Mouse (Mus musculus): ENCODE results near the gene Gng13. TPM values are rescaled to one million over a fixed set of nuclear protein-coding genes. Genes with fewer than 3 reads are reported as not detected.
"Not testable (repeated sequence)": the region's sequence is repeated elsewhere in the genome, so short reads cannot be mapped to it uniquely, and the experiment has no call there.

The Gng13 gene
- polyA plus RNA-seq, 1 experiment from 2014 or later, result 1.7 TPM

GRCm38 (mm10) chr17:25735745-25736144 lies 18.8 kb downstream of the Gng13 start, which contains the start of gene Mslnl:
Gene Mslnl, plus strand, starts transcription at chr17:25736042.
- Histone ChIP-seq H3K4me2 (no peak within 1 kb of the TSS), H3K36me3 (replicated peaks) (peaks cover 4% of the 10 kb centered on the region; the same call in 1 of the 2 replicates), H3K4me3 (replicated peaks) (no peak within 1 kb of the TSS), H3K27ac (no peak within 1 kb of the TSS), H3K9ac (no peak within 1 kb of the TSS), H3K4me1 (0 out of 2 replicates have a peak, but pooled peaks cover 3% of the 10 kb centered on the region), H3K9me3 (no peaks in the 10 kb centered on the region), H3K27me3 (peaks cover 4% of the 10 kb centered on the region; the same call in 1 of the 2 replicates)
- WGBS, result 82% methylated on average over 3 of the region's 3 CpGs
- ATAC-seq (ENCODE audit: low FRiP score), result no peak

DNA sequence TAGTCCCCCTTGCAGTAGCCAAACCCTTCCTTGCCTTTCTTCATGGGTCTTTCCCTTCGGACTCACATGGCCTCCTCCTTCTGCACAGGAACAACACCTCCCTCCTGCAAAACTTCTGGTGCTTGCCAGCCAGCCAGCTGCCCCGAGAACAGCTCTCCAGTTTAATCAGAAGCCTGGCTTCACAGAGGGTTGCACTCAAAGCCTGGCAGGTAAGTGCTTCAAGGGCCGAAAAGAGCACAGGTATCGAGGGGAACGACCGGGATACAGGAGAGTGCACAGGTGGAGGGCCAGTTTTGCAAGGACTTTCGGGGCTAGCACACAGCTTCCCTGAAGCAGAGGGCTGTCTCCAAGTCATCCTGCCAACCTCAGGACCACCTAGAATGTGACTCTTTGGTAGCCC lies 21.9 kb downstream of the Gng13 start:
- 86% methylated on average over 7 of the region's 7 CpGs for WGBS
- H3K36me3 ChIP-seq (replicated peaks), result no peaks in the 10 kb centered on the region
- H3K4me1 ChIP-seq, result no peaks in the 10 kb centered on the region
- no peak overlapping the region for H3K4me3 ChIP-seq (replicated peaks)
- H3K9ac ChIP-seq, result no peak overlapping the region
- ATAC-seq (ENCODE audit: low FRiP score), result no peak
- H3K4me2 ChIP-seq, result no peak overlapping the region
- H3K27ac ChIP-seq, result no peak overlapping the region
- H3K27me3 ChIP-seq, result peaks cover 5% of the 10 kb centered on the region; the same call in 1 of the 2 replicates
- no peaks in the 10 kb centered on the region for H3K9me3 ChIP-seq

GRCm38 (mm10) chr17:25741471-25741870 lies 24.5 kb downstream of the Gng13 start:
- not testable (repeated sequence) for H3K4me1 ChIP-seq; H3K9me3 ChIP-seq; H3K36me3 ChIP-seq (replicated peaks); ATAC-seq (ENCODE audit: low FRiP score); H3K9ac ChIP-seq; H3K4me2 ChIP-seq; H3K4me3 ChIP-seq (replicated peaks); H3K27me3 ChIP-seq; H3K27ac ChIP-seq
- WGBS, result 73% methylated on average over 12 of the region's 12 CpGs

- 96% methylated on average over 9 of the region's 9 CpGs for WGBS
- Histone ChIP-seq H3K4me2 (no peak overlapping the region), H3K4me1 (no peaks in the 10 kb centered on the region), H3K36me3 (replicated peaks) (no peaks in the 10 kb centered on the region), H3K9ac (no peak overlapping the region), H3K9me3 (no peaks in the 10 kb centered on the region), H3K27ac (no peak overlapping the region), H3K4me3 (replicated peaks) (no peak overlapping the region), H3K27me3 (peaks cover 6% of the 10 kb centered on the region; the same call in 1 of the 2 replicates)
- ATAC-seq (ENCODE audit: low FRiP score), result no peak
These were observed 26.9 kb downstream of the Gng13 start for GRCm38 (mm10) chr17:25743831-25744230.

- 84% methylated on average over 10 of the region's 10 CpGs for WGBS
- Histone ChIP-seq H3K9ac (no peak overlapping the region), H3K4me3 (replicated peaks) (no peak overlapping the region), H3K27me3 (peaks cover 4% of the 10 kb centered on the region; the same call in 1 of the 2 replicates), H3K4me1 (no peaks in the 10 kb centered on the region), H3K27ac (no peak overlapping the region), H3K9me3 (no peaks in the 10 kb centered on the region), H3K36me3 (replicated peaks) (no peaks in the 10 kb centered on the region), H3K4me2 (no peak overlapping the region)
- ATAC-seq (ENCODE audit: low FRiP score), result no peak
These were observed 27.3 kb downstream of the Gng13 start for GRCm38 (mm10) chr17:25744311-25744710.

GRCm38 (mm10) chr17:25748238-25748637 lies 31.3 kb downstream of the Gng13 start:
- 0 out of 2 replicates have a peak, but pooled peaks cover 3% of the 10 kb centered on the region for H3K27me3 ChIP-seq
- no peak for ATAC-seq (ENCODE audit: low FRiP score)
- 94% methylated on average over 4 of the region's 4 CpGs for WGBS

DNA sequence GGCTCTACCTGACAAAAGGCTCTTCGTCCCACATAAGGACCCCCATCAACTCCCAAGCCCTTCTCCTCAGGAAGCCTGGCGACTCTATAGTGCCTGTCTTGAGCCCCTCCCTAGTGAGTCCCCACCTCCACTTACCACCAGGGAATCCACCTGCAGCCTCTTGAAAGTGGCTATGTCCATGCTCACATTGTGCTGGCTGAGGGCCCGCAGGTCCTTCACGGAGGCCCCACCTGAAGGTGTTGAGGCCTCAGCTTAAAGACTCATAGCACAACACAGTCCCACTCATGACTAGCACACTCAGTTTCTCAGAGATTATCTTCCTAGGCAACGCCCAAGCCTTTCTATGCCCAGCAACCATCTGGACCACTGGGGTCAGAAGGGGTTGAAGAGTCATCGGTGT lies 32.3 kb downstream of the Gng13 start:
- no peaks in the 10 kb centered on the region for H3K36me3 ChIP-seq (replicated peaks)
- no peak overlapping the region for H3K4me2 ChIP-seq
- no peaks in the 10 kb centered on the region for H3K9me3 ChIP-seq
- H3K27me3 ChIP-seq, result no peaks in the 10 kb centered on the region
- 82% methylated on average over 6 of the region's 6 CpGs for WGBS
- H3K4me1 ChIP-seq, result 0 out of 2 replicates have a peak, but pooled peaks cover 5% of the 10 kb centered on the region
- H3K9ac ChIP-seq, result no peak overlapping the region
- H3K27ac ChIP-seq, result no peak overlapping the region
- no peak for ATAC-seq (ENCODE audit: low FRiP score)
- no peak overlapping the region for H3K4me3 ChIP-seq (replicated peaks)

More at GRCm38 (mm10) chr17:25748238-25748637, 31.3 kb downstream of the Gng13 start:
- H3K9me3 ChIP-seq, result no peaks in the 10 kb centered on the region
- H3K27ac ChIP-seq, result no peak overlapping the region
- H3K4me2 ChIP-seq, result no peak overlapping the region
- no peak overlapping the region for H3K9ac ChIP-seq
- H3K4me3 ChIP-seq (replicated peaks), result no peak overlapping the region
- 0 out of 2 replicates have a peak, but pooled peaks cover 5% of the 10 kb centered on the region for H3K4me1 ChIP-seq
- H3K36me3 ChIP-seq (replicated peaks), result no peaks in the 10 kb centered on the region

GRCm38 (mm10) chr17:25751446-25751845 lies 34.5 kb downstream of the Gng13 start:
- Histone ChIP-seq H3K4me2 (no peak overlapping the region), H3K9ac (no peak overlapping the region), H3K36me3 (replicated peaks) (no peaks in the 10 kb centered on the region), H3K27ac (no peak overlapping the region), H3K9me3 (no peaks in the 10 kb centered on the region), H3K4me1 (0 out of 2 replicates have a peak, but pooled peaks cover 5% of the 10 kb centered on the region), H3K27me3 (peaks cover 5% of the 10 kb centered on the region; the same call in 1 of the 2 replicates), H3K4me3 (replicated peaks) (no peak overlapping the region)
- 79% methylated on average over 5 of the region's 5 CpGs for WGBS
- no peak for ATAC-seq (ENCODE audit: low FRiP score)

GRCm38 (mm10) chr17:25754241-25754640 lies 37.3 kb downstream of the Gng13 start, which contains the start of gene Msln:
Gene Msln, minus strand, starts transcription at chr17:25754378.
- ATAC-seq (ENCODE audit: low FRiP score), result no peak
- 90% methylated on average over 9 of the region's 9 CpGs for WGBS

DNA sequence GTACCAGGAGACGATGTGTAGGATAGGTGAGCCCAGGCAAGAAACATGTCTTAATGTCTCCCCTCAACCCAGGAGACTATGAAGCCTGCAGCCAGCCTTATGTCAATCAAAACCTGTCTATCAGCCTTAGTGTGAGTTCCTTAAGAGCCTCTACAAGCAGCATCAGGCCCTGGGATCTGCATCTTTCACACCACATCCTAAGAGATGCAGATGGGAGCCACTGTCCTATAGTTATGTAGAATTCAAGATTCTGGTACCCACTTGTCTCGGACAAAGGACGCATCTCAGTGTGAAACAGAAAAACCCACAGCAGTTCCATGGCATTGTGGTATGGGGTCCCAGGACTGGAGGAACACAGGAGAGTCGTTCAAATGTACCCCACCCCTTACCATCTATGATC lies 38.1 kb downstream of the Gng13 start:
- Histone ChIP-seq H3K9me3 (no peaks in the 10 kb centered on the region), H3K4me2 (no peak overlapping the region), H3K9ac (no peak overlapping the region), H3K4me1 (0 out of 2 replicates have a peak, but pooled peaks cover 5% of the 10 kb centered on the region), H3K27me3 (peaks cover 14% of the 10 kb centered on the region; the same call in 1 of the 2 replicates), H3K36me3 (replicated peaks) (no peaks in the 10 kb centered on the region), H3K4me3 (replicated peaks) (no peak overlapping the region), H3K27ac (no peak overlapping the region)
- WGBS, result 75% methylated on average over 4 of the region's 4 CpGs
- no peak for ATAC-seq (ENCODE audit: low FRiP score)

More at GRCm38 (mm10) chr17:25754241-25754640, 37.3 kb downstream of the Gng13 start, which contains the start of gene Msln:
- Histone ChIP-seq H3K9ac (no peak within 1 kb of the TSS), H3K27me3 (peaks cover 14% of the 10 kb centered on the region; the same call in 1 of the 2 replicates), H3K4me1 (0 out of 2 replicates have a peak, but pooled peaks cover 5% of the 10 kb centered on the region), H3K36me3 (replicated peaks) (no peaks in the 10 kb centered on the region), H3K4me3 (replicated peaks) (no peak within 1 kb of the TSS), H3K27ac (no peak within 1 kb of the TSS), H3K9me3 (no peaks in the 10 kb centered on the region), H3K4me2 (no peak within 1 kb of the TSS)

DNA sequence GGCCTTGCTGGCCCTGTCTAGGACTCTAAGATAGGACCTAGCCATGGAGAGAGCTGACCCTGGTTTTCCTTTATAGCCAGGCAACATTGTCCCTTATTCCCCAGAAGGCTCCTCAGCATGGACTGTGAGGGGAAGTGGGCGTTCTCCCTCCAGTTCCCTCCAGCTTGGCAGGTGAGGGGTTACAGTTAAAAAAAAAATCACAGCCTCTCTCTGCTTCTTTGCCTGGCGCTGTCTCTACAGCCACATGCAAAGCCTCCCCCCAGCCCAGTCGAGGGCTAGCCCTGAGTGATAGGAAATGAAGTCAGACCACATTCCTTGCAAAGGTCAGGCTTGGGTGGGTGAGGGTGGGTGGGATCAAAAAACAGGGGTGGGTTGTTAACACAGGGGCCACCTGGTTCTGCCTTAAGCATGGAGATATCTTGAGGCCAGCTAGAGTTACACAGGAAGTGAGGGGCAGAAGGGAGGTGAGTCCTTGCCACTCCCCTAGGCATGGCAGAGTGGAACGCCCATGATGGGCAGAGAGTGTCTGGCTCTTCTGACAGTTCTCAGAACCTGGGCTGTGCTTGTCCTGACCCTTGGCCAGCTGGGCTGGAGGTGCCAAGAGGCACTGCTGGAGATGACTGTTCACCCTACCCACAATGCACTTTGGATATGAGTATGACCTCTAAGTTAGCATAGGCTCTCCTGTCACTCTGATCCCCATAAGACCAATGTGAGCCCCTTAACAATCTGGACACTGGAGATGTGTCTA lies 38.8 kb downstream of the Gng13 start:
- Histone ChIP-seq H3K4me3 (replicated peaks) (no peak overlapping the region), H3K36me3 (replicated peaks) (no peaks in the 10 kb centered on the region), H3K9me3 (no peaks in the 10 kb centered on the region), H3K9ac (no peak overlapping the region), H3K4me1 (0 out of 2 replicates have a peak, but pooled peaks cover 5% of the 10 kb centered on the region), H3K4me2 (no peak overlapping the region), H3K27me3 (peaks cover 14% of the 10 kb centered on the region; the same call in 1 of the 2 replicates), H3K27ac (no peak overlapping the region)
- ATAC-seq (ENCODE audit: low FRiP score), result no peak
- WGBS, result 68% methylated on average over 4 of the region's 4 CpGs

DNA sequence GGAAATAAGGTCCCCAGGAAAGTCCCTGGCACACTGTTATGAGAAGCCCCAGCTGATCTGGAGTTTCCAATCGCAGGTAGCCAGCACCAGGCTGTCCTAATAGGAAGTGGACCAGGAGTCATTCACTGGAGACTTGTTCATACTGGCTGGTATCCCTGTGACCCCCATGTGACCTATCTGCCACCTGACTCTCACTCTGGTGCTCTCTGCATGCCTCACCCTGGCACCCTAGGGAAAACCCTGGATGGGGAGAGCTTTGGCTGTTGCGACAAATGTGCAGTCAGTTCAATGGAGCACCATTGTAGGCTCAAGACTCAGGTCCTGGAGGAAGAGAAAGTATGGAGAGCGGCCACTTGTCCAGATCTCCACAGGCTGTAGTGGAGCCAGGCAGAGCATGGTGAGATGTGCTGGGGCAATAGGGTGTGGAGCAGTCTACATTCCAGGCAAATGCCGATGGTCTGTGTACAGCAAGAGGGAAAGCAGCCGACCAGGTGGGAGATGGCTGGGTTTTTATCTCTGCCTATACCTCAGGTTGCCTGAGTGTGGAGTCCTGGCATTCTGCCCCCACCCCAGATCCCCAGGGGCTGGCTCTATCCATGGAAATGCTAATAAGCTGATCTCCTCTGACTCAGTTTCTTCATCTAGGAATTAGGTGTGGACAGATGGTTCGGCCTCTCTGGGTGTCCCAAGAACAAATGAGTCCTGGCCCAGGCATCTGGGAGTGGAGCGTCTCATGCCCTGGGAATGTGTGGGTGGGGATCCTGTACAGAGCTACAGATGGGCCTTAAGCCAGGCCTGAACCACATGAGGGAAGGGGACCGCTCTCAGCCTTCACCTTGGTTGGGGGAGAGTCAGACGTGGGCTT lies 39.6 kb downstream of the Gng13 start:
- H3K27ac ChIP-seq, result no peak overlapping the region
- no peak for ATAC-seq (ENCODE audit: low FRiP score)

More for the DNA sequence above, 39.6 kb downstream of the Gng13 start:
- no peaks in the 10 kb centered on the region for H3K36me3 ChIP-seq (replicated peaks)
- peaks cover 6% of the 10 kb centered on the region; the same call in 1 of the 2 replicates for H3K4me1 ChIP-seq
- no peaks in the 10 kb centered on the region for H3K9me3 ChIP-seq
- H3K27me3 ChIP-seq, result peaks cover 18% of the 10 kb centered on the region; the same call in 1 of the 2 replicates
- H3K4me3 ChIP-seq (replicated peaks), result no peak overlapping the region
- H3K9ac ChIP-seq, result no peak overlapping the region
- H3K4me2 ChIP-seq, result no peak overlapping the region
- 79% methylated on average over 9 of the region's 9 CpGs for WGBS

All from forebrain, embryonic 12.5 days (tissue).